Mouse (Mus musculus): Measurements from ENCODE around the gene Cc2d2a.

The Cc2d2a gene

DNA sequence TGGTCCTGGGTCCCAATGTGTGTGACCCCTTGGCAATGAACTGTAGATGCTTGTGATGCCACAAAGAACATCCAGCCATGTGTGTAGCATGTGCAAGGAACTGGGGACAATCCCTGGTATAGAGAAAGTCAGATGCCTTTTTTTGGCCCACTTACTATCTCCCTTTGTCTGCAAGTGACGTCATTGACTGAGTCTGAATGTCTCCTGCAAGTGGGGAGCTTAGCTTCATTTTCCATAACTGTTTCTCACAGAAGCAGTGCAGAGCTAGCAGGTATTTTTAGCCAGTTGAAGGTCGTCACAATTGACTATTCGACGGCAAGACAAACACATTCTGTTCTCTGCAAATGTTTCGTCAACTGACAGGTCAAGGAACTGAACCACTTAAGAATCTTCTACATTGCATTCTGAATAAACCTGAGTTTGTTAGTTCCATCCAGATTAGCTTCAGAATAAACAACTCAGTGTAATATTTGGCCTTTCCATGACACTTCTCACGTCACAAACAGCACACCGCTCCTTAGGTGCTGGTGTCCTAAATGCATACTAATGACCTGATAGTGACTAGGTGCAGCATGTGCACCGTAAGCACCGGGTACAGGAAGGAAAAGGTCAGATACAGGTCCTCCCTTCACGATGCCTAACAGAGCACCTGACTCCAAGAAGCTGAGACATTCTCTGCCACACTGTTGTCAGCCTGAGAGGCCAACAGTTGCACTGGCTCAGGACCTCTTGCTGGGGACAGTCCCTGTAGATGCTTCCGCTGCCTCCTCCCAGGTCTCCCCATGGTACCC lies 66.4 kb downstream of the Cc2d2a start:
- DNase-seq (ENCODE audit: low spot score in 2 of 2): no peak

DNA sequence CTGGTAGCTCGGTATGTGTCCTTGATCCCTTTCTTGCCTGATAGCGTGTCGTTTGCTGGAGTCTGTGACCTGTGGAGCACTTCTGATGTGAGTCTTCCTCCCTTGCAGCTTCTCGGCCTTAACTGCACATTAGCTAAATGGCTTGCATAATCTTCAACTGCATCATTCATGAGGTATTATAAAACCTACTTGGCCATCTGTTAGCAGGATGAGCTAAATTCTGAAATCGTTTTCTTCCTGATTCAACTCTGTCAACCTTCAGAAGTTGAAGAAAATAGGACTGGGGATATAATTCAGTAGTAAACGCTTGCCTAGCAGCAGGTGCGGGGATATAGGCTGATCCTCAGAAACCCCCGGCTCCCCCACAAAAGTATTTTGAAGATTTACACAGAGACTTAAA lies 70.2 kb downstream of the Cc2d2a start:
- DNase-seq (ENCODE audit: low spot score in 2 of 2): no peak

DNA sequence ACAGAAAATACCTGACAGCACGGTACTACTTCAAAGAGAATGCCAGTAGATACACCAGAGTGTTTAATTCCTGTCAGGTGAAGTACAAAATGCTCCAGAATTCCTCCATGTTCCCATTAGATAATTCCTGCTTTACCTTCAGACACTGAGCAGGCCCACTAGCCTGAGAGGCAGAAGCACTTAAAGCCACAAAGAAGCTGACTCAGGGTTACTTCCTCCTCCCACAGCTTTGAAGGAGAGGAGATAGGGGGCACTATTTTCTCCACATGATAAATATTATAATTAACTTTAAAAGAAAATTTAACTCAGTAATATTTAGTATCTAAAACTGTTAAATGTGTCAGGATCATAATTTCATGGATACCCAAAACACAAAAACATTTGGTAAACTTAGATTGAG lies 82.0 kb downstream of the Cc2d2a start:
- DNase-seq (ENCODE audit: low spot score in 2 of 2): no peak

DNA sequence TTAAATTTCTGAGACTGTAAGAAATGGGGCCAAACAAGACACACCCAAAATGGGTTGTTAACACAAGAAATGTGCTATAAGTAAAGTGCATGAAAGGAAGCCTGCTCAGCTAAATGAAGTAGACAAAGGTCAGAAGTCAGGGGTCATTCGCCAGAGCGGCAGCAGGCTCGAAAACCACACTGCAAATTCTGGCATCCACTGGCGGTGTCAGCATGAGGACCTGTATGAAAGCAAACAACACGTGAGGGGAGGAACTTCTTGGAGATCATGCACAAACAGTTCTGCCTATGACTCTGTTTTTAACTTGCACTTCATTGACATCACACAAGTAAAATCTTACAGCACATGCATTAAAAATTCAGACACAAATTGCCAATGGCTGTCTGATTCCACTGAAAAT lies 83.0 kb downstream of the Cc2d2a start:
- no peak for DNase-seq (ENCODE audit: low spot score in 2 of 2)

DNA sequence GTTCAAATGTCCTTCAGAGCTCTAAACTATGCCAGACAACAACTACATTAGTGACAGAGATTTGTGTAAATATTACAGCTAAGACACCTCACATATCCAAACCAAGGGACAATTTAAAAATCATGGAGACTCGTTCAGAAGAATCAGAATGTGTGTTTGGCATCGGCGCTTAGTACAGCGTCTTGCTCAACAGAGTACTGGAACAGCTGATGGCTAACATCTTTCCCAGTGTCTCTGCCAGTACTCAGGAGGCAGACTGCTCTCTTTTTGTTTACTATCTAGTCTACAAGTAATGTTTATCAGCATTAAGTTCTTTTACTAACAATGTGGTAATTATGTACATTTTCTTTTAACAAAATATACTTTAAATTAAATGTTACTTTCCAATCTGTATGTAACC lies 85.9 kb downstream of the Cc2d2a start:
- no peak for DNase-seq (ENCODE audit: low spot score in 2 of 2)

DNA sequence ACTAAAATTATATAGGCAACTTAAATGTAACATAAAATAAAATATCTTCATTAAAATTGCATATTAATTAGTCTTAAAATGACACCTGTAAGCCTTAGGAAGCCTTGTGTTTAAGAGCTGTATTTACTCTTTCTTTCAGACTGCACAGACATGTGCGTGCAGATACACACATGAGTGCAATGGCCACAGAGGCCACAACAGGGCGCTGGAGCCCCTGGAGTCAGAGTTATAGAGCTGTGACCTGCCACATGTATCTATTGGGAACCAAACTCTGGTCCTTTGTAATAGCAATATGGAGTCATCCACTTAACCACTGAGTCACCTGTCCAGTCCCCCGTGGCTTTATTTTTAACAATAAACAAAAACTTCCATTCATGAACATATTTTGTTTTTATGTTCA lies 86.9 kb downstream of the Cc2d2a start:
- DNase-seq (ENCODE audit: low spot score in 2 of 2): no peak

DNA sequence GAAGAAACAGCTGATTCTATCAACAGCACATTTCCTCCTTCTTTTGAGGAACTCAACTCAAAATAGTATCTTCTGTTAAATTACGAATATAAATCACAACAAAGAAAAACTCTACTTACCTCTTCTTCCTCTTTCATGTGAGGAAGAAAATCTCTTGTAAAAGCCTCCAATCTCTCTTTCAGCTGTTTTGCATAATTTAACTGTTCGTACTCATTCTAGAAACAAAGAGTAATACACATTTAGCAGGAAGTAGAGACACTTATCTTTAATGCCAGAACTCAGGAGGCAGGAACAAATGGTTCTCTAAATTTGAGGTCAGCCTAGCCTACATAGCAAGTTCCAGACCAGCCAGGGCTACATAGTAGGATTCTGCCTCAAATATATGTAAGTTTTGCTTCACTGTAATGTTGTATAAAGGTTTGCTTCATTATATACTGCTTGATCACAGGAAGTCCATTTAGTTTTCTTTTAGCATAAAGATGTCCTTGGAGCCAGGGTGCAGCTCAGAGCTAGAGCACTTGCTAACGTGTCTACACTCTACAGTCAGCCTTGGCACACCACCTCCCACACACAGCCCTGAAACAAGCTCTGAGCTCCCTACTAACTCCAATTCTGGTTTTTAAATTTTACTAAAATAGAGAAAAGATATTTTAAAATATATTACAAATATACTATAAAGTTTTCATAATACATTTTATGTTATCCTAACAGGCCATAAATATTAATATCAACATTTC lies 108.6 kb downstream of the Cc2d2a start:
- DNase-seq (ENCODE audit: low spot score in 2 of 2): no peak

DNA sequence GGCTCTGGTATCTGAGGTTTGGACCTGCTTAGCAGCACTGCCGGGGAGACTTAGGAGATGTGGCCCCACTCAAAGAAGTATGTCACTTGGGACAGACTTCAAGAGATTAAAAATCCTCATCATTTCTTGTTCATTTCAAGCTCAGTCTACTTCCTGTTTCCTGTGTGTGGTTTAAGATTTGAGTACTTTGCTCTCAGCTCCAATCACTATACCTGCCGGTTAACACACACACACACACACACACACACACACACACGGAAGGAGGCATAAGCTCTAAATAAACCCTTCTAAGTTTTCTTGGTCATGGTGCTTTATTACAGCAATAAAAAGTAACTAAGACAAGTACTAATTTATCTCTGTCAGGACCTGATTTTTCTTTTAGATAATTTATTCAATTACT lies 109.4 kb downstream of the Cc2d2a start:
- no peak for DNase-seq (ENCODE audit: low spot score in 2 of 2)

DNA sequence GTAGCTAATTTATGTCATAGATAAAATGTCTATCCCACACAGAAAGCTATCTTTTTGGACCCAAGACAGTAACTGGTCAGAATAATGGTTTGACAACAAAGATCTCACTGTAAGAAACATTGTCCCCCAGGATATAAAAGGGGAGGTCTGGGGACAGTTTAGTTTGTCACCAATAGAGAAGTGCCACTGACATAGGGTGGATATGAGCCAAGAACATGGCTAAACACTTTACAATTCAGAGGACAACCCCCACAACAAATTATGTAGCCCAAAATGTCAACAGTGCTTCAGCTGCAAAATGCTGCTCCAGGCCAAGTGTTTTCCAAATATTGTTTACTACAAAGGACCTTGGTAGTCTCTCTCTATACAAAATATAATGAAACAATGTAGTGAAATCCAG lies 114.3 kb downstream of the Cc2d2a start:
- no peak for DNase-seq (ENCODE audit: low spot score in 2 of 2)

DNA sequence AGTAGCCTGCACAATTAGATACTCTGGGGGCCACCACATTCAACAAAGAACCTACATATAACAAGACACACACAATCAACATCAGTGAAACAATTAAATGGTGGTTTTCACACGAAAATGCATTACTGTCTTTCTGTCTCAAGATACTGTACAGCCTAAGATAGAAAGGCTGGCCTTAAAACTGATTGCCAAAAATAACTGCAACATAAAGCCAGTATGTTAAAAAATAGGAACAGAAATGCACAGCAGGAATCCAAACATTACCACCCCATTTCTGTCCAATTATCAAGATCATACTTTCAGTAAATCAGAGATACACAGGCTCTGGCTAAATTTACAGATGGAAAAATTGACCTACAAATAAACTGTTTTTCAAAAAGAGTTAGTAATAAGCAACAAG lies 114.8 kb downstream of the Cc2d2a start:
- no peak for DNase-seq (ENCODE audit: low spot score in 2 of 2)

DNA sequence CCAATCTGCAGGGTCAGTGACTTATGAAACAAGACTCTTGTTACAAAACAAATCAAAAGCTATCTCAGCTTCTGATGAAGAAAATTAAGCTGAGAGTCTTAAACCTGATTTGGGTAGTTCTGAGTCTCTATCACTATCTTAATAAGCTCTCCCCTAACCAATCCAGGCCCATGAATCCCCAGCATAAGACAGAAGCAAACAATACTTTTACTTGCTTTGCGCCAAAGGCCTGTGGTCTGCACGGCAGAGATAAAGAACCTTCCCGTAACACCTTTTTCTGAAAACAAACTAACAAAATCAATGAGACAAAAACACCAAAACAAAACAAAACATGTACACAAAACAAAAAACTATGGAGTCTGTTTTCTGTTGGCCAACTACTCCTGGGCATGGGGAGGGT lies 116.4 kb downstream of the Cc2d2a start:
- no peak for DNase-seq (ENCODE audit: low spot score in 2 of 2)

DNA sequence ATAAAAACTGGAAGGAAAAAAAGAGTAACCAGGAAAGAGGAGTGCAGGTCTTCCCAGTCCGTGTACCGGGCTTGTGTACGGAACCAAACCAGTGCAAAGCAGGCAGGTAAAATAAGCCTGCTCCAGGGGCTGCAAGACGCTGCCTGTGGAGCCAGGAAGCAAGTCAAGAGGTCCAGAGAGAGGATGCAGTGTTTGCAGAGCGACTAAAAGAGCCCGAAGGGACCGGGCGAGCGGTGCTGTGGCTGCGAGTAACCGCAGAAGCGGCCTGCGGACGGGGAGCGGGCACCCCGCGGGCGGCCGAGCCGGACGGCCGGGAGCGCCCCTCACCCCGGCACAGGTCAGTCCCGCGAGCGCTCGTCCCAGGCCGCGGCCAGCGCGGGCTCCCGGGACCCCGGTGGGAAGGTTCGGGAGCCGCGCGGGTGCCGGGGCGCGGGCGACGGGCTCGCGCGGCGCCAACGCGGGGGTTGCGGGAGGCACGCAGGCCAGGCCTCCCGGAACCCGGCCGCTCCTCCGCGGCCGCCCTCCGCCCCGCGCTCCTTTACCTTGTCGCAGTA lies 119.4 kb downstream of the Cc2d2a start:
- peak; percentile 34 to 77 for DNase-seq (ENCODE audit: low spot score in 2 of 2)

DNA sequence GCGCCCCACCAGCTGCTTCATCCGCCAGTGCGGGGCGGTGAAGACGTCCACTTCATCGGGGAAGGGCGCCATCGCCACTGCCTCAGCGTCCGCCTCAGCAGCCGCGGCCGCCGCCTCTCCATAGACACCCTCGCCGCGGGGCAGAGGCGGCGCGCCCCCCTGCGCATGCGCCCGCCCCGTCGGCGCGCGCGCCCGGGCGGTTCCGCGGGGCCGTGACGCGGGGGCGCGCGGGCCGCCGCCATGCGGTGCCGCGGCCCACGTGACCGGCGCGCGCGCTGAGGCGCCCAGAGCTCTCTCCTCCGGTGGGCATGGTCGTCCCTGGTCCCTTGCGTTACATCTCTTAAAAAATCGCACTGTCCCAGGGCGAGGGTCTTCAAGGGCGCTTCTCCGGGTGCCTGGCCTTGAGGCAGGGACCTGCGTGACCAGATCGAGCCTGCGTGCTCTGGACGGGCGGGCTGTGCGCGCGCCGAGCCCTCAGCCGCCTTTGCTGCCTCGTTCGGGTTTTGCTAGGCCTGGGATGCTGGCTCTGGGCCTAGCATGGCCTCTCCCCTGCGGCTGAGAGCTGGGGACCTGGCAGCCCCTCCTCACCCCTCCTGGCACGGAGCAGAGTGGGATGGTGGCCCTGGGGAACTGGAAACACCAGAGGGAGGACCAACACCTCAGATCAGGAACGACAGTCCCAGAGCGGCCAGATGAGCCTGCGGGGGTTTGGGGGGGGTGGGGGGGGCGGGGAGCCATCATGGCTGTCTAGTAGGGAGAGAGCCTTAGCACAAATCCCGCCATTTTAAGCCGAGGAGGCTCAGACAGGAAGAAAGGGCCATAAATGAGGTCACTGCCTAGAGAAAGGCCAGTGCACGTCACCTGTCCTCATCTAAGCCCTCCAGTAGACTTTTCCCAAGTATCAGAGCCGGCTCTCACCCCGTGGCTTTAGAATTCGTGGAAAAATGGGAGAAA lies 120.1 kb downstream of the Cc2d2a start:
- DNase-seq (ENCODE audit: low spot score in 2 of 2): peak; percentile 76 to 90

DNA sequence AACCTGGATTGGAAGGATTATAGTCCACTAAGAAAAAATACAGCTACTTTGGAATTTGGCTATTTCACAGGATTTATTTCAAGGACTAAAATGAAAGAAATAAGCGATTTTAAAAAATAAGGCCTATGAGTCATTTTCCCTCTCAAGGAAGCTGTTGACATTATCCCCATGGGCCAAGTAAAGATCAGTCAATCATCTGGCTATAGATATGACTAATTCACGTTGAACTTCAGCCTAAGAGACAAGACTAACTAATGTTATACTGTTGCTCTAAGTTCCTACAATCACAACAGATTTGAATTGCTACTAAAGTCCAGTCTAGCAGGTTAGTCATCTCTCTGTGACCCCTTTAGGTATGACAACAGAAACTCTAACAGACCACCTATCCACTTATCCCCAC lies 121.8 kb downstream of the Cc2d2a start:
- no peak for DNase-seq (ENCODE audit: low spot score in 2 of 2)

DNA sequence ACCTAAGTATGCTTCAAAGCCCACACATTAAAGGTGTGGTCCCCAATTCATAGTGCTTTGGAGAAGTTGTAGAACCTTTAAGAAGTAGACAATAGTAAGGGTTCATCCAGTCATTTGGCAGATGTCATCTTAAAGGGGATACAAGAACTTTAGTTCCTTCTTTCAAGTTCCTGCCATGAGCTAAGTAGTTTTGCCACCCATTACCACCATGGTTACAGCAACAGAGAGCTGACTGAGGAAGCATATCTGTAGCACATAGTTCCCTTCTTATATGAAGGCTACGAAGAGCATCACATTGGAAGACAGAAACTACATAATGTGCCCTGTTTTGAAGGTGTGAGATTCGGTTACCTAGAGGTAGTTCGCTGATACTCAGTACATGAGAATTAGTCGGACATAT lies 124.5 kb downstream of the Cc2d2a start:
- DNase-seq (ENCODE audit: low spot score in 2 of 2): no peak

DNA sequence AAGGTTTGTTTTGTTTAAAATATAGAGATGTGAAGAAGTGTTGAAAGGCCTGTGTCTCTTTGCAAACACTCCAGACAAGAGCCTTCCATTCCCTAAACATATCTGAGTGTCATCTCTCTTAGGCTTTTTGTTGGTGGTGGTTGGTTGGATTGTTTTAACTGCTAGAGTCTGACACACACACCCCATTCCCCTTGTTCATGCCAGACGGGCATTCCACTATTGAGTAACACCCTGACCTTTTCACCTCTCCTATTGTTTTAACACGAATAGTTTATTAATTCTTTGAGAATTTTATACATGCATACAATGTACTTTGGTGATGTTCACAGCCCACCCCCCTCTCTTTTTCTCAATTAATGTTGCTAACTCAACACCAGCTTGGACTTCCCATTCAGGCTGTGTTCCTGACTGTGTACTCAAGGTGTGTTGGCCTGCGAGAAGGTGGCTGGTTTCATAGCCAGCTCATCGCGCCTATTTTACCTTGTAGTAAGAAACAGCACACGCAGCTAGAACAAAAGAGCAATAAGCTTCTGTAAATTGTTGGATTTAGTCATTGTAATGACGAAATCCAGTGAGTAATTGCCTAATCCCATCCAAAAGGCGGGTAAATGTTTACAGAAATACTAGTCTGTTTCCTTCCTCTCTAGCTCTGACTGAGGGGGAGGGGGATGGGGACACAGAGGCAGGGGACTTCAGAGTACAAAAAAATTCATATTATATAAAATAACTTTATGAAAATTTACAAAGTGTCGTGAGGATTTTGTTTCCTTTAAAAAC lies 126.0 kb downstream of the Cc2d2a start:
- no peak for DNase-seq (ENCODE audit: low spot score in 2 of 2)

Data from spleen, postnatal 4 days (tissue).